Mouse (Mus musculus) left cerebral cortex, postnatal 36 days (tissue): ENCODE data around the gene Fxyd5. TPM values are rescaled to one million over a fixed set of nuclear protein-coding genes. Genes with fewer than 3 reads are reported as not detected.

Experiments used
- DNase-seq, 2 experiments: peaks; one replicate each; pipeline ENCODE4 v3.0.0; 2021 to 2022; ENCODE audit warnings: low spot score in 2 of 2, mixed read lengths in 1 of 2
- intact Hi-C: fragments of 180-260 bp; cut with DNase I; formaldehyde crosslinking; loops from one replicate; pipeline ENCODE4 v1.15.1; 2025
- total RNA-seq, 2 experiments: library from RNA; stranded (reverse); gene quantifications; 2 replicates each; pipeline ENCODE4 v1.2.3; 2021

Fxyd5 gene
- total RNA-seq, 2 experiments from 2014 or later: 19.8 to 39.0 TPM

DNA sequence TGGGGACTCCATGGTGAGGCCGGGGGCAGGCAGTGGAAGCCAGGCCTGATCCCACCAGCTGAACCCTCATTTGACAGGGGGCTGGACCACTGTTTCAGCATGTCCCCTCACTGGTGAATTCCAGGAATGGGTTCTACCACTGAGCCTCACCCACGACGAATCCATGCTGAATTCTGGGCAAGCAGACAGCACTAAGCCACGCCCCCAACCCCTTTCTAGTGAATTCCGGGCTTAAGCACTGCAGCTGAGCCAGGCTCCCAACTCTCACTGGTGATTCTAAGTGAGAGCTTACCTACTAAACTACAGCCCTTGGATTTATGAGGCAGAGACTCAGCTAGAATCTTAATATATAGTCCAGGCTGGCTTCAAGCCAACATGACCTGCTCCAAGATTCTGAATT lies 25.6 kb upstream of the Fxyd5 start:
- DNase-seq: no peak

GRCm38 (mm10) chr7:31063074-31063560 lies 20.8 kb upstream of the Fxyd5 start:
- intact Hi-C loops: no loop called here
- no peak for DNase-seq

More for the DNA sequence above, 25.6 kb upstream of the Fxyd5 start:
- intact Hi-C loops: no loop called here

DNA sequence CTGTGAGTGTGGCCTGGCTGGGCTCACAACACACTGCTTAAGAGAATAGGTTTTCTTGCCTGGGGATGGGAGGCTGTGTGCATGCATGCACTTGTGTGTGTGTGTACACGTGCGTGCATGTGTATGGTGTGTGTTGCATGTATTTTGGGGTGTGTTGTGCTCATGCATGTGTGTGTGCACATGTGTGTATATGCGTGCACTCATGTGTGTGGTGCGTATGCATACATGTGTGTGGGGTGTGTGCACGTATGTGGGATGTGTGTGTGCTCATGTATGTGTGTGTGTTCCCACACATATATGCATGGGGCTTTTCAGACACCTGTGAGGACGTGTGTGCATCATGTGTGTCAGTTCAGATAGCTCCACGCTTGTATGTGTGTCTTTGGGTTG lies 18.3 kb upstream of the Fxyd5 start:
- no peak for DNase-seq
- intact Hi-C loops: no loop called here

DNA sequence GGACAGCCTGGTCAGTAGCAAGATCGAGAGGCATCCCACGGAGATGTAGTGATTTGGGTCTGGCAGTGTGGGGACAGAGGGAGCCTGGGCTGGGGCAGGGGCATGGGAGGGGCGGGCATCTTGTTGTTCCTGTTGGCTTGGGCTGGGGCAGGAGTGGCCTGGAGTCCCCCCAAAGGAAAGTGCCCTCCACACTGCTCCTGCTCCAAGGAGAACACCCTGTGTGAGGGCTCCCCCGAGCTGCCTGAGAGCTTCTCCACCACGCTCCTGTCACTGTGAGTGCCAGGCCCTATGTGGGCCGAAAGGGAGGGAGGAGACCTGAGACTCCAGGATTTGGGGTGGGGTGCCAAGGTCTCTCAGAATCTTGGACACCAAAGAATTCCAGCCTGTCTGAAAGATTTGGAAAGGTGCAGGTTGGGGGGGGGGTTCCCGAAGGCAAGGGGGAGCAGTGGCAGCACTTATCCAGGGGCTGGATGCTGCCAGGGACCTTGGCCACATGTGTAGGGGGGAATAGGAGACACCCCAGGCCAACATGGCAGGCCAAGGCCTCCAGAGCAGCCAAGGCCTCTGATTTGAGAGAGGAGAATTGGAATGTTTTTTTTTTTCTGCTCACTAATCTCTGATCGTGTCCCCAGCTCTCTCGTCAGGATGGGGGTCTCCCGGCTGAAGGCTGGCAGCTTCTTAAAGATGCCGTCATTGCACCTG lies 17.8 kb upstream of the Fxyd5 start:
- intact Hi-C loops: loop anchor here (1.0 to 2.0 kb wide), 2 partner anchors 19 to 36 kb away; no protein-coding TSS in a partner anchor

GRCm38 (mm10) chr7:31059108-31059507 lies 16.8 kb upstream of the Fxyd5 start, which contains the start of gene Lgi4:
TSS of gene Lgi4 (plus strand) at chr7:31059342.
- intact Hi-C loops: loop anchor here (1.0 to 2.0 kb wide), 2 partner anchors 20 to 37 kb away; no protein-coding TSS in a partner anchor
- peak; percentile 81 to 83 for DNase-seq

More for the DNA sequence above, 17.8 kb upstream of the Fxyd5 start:
- DNase-seq: no peak

DNA sequence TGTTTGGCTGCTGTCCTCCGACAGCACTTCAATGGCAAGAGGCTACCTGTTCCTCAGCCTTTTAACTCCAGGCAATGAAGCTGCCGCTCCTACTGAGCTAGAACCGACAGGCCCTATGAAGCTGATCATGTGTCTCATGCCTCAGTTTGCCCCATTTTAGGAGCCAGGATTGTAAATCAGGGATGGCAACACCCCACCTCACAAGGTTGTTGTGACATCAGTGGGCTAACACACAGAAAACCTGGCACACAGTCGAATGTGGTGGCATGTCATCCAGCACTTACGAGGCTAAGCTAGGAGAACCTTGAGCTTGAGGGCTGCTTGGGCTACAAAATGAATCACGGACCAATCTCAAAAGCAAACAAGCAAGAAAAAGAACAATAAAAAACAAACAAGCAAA lies 15.9 kb upstream of the Fxyd5 start:
- intact Hi-C loops: loop anchor here (2.0 kb wide), 1 partner anchor 21 kb away; no protein-coding TSS in a partner anchor
- DNase-seq: no peak

DNA sequence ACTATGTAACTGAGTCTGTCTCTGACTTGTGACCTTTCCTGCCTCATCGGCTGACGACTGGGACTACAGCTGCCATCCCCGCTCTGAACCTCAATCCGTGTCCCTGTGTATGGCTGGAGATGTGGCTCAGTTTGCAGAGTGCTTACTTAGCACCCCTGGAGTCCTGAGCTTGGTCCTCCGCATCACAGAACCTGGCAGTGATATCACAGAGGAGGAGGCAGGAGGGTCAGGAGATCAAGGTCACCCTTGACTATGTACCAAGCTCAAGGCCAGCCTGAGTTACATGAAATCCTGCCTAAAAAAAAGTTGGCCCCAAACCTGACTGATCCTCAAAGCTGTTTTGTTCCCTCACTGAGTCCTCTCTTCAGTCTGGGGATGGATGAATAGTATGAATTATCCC lies 15.4 kb upstream of the Fxyd5 start:
- no peak for DNase-seq
- intact Hi-C loops: loop anchor here (2.0 kb wide), 1 partner anchor 21 kb away; no protein-coding TSS in a partner anchor

DNA sequence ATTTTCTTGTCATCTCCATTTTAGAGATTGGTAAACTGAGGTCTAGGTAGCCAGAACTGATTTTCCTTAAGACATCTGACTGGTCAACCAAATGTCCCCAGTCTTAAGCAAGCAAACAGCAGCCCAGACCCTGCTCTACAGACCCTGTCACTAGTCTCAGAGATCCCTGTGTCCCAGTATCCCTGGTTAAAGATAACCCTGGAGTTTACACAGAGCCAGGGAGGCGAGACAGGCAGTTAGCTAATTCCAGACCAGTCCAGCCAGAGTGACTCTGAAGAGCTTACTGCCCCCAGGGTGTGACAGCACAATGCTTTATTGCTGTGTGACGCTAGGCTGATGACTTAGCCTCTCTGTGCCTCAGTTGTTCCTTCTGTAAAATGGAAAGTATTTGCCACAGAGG lies 14.8 kb upstream of the Fxyd5 start, which contains the start of gene Fxyd1:
Gene Fxyd1, minus strand, starts transcription at position 129 of the 400 bp plus-strand sequence.
- intact Hi-C loops: no loop called here
- no peak for DNase-seq

DNA sequence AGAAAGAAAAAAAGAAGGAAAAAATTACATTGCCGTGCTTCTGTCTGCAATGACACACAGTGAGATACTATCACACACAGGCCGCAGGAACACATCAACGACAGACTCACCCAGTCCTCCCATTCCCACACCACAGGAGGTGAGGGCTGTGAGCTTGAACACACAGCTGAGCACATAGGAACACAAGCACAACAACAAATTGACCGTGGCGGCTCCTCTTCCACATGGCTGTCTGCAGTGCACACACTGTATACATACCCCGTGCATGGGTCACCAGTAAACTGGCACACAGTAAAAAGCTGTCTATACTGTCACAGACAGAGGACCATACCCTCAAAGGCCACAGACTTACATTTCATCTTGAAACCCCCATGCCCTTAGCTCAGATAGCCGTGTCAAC lies 14.2 kb upstream of the Fxyd5 start:
- intact Hi-C loops: no loop called here

GRCm38 (mm10) chr7:31055883-31056282 lies 13.6 kb upstream of the Fxyd5 start:
- intact Hi-C loops: no loop called here
- no peak for DNase-seq

More for the DNA sequence above, 14.2 kb upstream of the Fxyd5 start:
- no peak for DNase-seq

DNA sequence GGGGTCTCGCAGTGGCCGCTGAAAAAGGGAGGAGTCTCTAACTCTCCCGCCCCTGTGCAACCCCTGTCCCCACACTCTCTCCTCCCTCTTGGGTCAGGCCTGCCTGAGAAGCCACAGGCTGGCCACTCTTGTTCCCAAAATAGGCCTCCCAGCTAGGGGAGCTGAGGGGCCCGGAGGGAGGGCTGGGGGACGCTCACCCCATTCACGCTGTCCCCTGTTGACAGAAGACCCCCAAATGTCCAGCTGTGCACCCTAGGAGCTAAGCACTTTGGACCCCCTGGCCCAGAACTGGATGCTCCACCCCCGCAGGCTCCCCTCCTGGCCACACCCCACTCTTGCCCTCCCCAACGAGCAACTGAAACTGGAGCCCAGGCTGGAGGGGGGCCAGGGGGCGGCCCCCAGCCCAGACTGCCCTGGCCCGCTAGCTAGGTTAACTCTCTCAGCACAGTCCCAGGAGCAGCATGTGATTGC lies 13.1 kb upstream of the Fxyd5 start:
- intact Hi-C loops: no loop called here
- peak; percentile 25 to 49 for DNase-seq

- no peak for DNase-seq
- intact Hi-C loops: loop anchor here (5.0 kb wide), 1 partner anchor 97 kb away; the partner anchor contains the start of gene Usf2
These were observed 12.5 kb upstream of the Fxyd5 start for GRCm38 (mm10) chr7:31054661-31055320.

DNA sequence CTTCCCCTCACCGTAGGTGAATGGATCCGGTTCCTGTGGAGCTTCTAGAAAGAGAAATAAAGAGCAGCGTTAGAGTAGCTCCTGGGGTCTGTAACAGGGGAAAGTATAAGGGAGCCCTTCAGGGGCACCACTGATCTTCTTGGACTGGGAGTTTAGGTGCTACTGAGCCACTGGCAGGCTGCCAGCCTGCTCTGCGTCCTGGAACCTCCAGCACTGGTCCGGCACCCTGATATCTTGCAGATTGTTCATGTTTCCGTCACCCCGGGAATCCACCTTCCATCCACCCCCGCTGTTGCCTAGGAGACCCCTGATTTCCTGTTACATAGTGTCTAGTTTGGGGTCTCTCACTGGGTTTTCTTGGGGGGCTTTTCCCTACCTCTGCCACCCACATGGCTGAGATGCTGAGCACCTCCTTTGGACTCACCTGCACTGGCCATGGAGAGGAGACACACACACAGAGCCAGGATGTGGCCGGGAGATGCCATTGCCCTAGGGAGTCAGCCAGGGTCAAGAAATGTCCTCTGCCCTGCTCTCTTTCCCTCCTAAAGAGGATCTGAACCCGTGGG lies 11.7 kb upstream of the Fxyd5 start:
- intact Hi-C loops: loop anchor here (5.0 kb wide), 1 partner anchor 97 kb away; the partner anchor contains the start of gene Usf2
- DNase-seq: no peak

DNA sequence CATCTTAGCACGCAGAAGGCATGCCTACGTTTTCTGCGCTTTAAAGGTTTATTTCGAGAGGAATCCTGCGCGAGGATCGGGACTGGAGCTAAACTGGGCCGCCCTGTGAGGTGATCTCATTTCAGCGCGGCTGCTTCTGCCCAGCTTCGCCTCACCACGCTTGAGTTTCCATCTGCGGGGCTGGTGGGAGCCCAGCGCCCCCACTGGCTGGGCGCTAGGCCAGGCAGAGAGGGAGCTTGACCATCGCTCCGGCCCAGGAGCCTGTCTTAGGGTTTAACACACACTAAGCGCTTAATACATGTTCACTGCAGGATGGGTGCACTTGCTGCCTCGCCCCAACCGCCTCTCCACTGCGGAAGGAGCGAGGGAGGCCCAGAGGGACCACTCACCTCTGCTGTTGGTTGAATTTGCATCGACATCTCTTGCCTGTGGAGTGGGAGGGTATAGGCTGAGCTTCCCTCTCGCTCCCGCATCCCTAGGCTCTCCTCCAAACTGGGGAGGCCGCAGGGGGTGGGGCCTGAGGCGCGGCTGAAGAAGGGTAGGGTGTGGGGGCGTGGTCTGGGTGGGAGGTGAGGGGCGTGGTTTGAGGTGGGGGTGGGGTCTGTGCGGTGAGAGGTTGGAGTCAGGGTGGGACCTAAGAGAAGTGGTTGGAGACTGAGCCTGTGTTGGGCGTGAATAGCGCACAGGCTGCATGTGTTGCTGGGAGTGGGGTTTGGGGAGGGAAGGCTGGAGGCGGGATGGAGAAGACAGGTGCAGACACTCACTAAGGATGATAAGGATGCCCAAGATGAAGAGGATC lies 10.6 kb upstream of the Fxyd5 start:
- intact Hi-C loops: loop anchor here (5.0 kb wide), 1 partner anchor 96 kb away; the partner anchor contains the start of gene Usf2

GRCm38 (mm10) chr7:31052251-31052635 lies 10.0 kb upstream of the Fxyd5 start:
- intact Hi-C loops: loop anchor here (5.0 kb wide), 1 partner anchor 95 kb away; the partner anchor contains the start of gene Usf2
- no peak for DNase-seq

More for the DNA sequence above, 10.6 kb upstream of the Fxyd5 start:
- DNase-seq: peak; percentile 86 to 89

GRCm38 (mm10) chr7:31051321-31052021 lies 9.2 kb upstream of the Fxyd5 start, which contains the start of gene Fxyd7:
TSS of gene Fxyd7 (minus strand) at chr7:31051467.
- intact Hi-C loops: loop anchor here (5.0 kb wide), 1 partner anchor 94 kb away; the partner anchor contains the start of gene Usf2
- DNase-seq: peak in 1 of 2 experiments; percentile 49

- intact Hi-C loops: loop anchor here (5.0 kb wide), 1 partner anchor 94 kb away; the partner anchor contains the start of gene Usf2
These were observed 8.6 kb upstream of the Fxyd5 start for GRCm38 (mm10) chr7:31050921-31051320.

DNA sequence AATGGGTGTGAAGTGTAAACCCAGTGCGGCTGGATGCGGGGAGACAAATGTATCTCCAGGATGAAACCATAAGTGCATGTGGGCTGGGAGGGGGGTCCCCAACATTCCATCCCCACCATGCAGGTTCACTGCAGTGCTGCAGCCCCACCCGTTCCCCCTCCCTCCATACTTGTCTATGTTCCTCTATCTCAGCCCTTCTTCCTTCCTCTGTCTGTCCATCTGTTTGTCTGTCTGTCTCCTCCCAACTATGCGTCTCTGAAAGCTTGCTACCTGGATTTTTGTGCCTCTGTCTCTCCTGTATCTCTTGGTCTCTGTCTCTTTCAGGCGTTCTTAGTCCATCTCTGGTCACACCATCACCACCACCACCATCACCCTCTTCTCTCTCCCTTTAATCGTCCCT lies 8.2 kb upstream of the Fxyd5 start:
- intact Hi-C loops: loop anchor here (5.0 kb wide), 1 partner anchor 93 kb away; the partner anchor contains the start of gene Usf2
- peak in 1 of 2 experiments; percentile 29 for DNase-seq

More at GRCm38 (mm10) chr7:31050921-31051320, 8.6 kb upstream of the Fxyd5 start:
- DNase-seq: peak; percentile 70 to 73
